Mouse (Mus musculus) thymus, adult 2 months (tissue): ENCODE data around the gene Sema4d. TPM values are rescaled to one million over a fixed set of nuclear protein-coding genes. Genes with fewer than 3 reads are reported as not detected.

Experiments
- DNase-seq: peaks from one replicate; pipeline ENCODE4 v3.0.0; 2021
- H3K27ac ChIP-seq: fragments of 200-500 bp; 2 replicates; pipeline ENCODE4 v1.5.1; 2012; ENCODE audit warnings: low read length, control low read depth; ENCODE audit not compliant: control insufficient read depth, insufficient read depth
- H3K27me3 ChIP-seq: fragments of 200-500 bp; 2 replicates; pipeline ENCODE4 v1.6.1; 2012; ENCODE audit warnings: mild to moderate bottlenecking, low read length, moderate library complexity, mixed read lengths; ENCODE audit not compliant: control insufficient read depth, insufficient read depth
- H3K36me3 ChIP-seq: fragments of 200-500 bp; 2 replicates; pipeline ENCODE4 v1.6.1; 2012; ENCODE audit warnings: mild to moderate bottlenecking, low read length, moderate library complexity; ENCODE audit not compliant: control insufficient read depth, insufficient read depth
- H3K4me1 ChIP-seq: fragments of 200-500 bp; replicated peaks from 2 replicates; pipeline ENCODE4 v1.6.1; 2012; ENCODE audit warnings: low read length; ENCODE audit not compliant: control insufficient read depth, insufficient read depth
- H3K4me3 ChIP-seq: fragments of 200-500 bp; 2 replicates; pipeline ENCODE4 v1.5.1; 2012; ENCODE audit warnings: mild to moderate bottlenecking, low read length, control low read depth, moderate library complexity; ENCODE audit not compliant: control insufficient read depth, insufficient read depth
- CTCF ChIP-seq: fragments of 200-500 bp; IDR thresholded peaks from 2 replicates; pipeline ENCODE4 v1.5.1; 2012; ENCODE audit warnings: mild to moderate bottlenecking, control low read depth, low read length, moderate library complexity, borderline replicate concordance; ENCODE audit not compliant: control insufficient read depth, poor library complexity, insufficient read depth; ENCODE audit errors: extremely low read depth
- POLR2A ChIP-seq: fragments of 200-500 bp; IDR thresholded peaks from 2 replicates; pipeline ENCODE4 v1.6.1; 2012; ENCODE audit warnings: mild to moderate bottlenecking, low read length, control low read depth, moderate library complexity; ENCODE audit not compliant: control insufficient read depth, poor library complexity, insufficient read depth; ENCODE audit errors: extremely low read depth
- WGBS: fragments of 180-500 bp; shearing (Covaris S2); methylation state at CpG from one replicate; pipeline ENCODE4 v1.1.7; 2018; 5-methylcytosine and 5-hydroxymethylcytosine counted together
- polyA plus RNA-seq: library from polyadenylated mRNA; depleted of rRNA; stranded (reverse); fragments of >200 nt; gene quantifications from 2 replicates; pipeline ENCODE4 v1.2.3, GENCODE M21; 2012

Sema4d gene
- polyA plus RNA-seq, 1 experiment = 156 TPM

DNA sequence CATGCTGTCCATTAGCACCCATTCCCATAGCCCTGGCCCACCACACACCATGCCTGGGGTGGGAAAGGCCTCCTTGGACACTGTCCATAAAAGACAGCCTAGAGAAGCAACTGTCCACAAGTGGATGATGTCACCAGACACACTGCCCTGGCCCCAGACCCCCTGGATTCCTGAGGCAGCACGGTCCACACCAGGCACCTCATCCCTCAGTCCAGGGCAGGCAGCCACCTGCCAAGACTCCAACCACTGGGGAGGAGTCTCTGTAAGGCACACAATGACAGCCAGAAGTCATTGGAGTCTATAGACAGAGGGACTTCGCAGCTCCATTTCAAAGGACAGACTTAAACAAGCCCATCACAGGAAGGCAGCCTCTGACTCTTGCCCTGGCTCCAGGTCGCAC is 1.9 kb downstream of the Sema4d start:
- H3K4me1 ChIP-seq = peaks cover 44% of the 10 kb centered on the region
- no peaks in the 10 kb centered on the region for H3K36me3 ChIP-seq
- TF ChIP-seq POLR2A (no peak), CTCF (no peak)
- no peaks in the 10 kb centered on the region for H3K27me3 ChIP-seq
- H3K27ac ChIP-seq = no peak overlapping the region
- no peak for DNase-seq
- WGBS = 44% methylated on average over 3 of the region's 3 CpGs
- H3K4me3 ChIP-seq = peak overlapping the region; percentile 76

DNA sequence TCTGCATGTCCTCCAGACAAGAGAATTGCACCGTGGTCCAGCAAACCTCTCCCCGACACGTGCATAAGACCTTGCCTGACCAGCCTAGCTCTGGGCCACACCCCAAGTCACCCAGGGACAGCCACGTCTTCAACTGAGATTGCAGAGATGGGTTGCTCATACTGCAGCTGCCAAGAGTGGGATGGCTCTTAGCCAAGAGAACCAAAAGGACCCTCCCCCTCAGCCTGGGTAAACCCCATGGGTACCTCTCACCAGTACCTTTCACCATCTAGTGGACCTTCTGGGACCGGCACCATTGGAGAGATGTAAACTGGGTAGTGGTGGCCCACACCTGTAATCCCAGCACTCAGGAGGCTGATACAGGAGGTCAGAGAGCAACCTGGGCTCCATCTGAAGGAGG is 2.8 kb downstream of the Sema4d start:
- no peak for TF ChIP-seq POLR2A
- no peak for TF ChIP-seq CTCF
- Histone ChIP-seq H3K36me3 (no peaks in the 10 kb centered on the region), H3K4me3 (no peak overlapping the region), H3K27me3 (no peaks in the 10 kb centered on the region), H3K27ac (no peak overlapping the region), H3K4me1 (peaks cover 49% of the 10 kb centered on the region)
- WGBS = 55% methylated on average over 5 of the region's 5 CpGs
- no peak for DNase-seq

DNA sequence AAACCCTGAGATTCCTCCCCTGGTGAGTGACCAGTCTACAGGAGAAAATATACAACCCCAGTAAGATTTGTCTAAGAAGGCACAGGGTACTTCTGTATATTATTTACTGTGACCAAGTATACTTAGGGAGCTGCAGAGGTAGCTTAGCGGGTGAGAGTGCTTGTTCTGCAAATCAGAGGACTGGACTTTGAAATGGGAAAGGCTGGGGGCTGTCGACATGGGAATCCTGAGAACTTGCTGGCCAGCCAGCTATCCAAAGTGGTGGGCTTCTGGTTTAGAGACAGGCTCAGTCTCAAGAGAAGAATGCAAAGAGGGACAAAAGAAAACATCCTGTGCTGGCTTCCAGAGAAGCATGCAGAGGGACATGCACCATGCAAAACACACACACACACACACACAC is 5.7 kb downstream of the Sema4d start:
- no peak for DNase-seq
- Histone ChIP-seq H3K36me3 (no peaks in the 10 kb centered on the region), H3K27ac (no peak overlapping the region), H3K27me3 (no peaks in the 10 kb centered on the region), H3K4me1 (peaks cover 63% of the 10 kb centered on the region), H3K4me3 (no peak overlapping the region)
- WGBS = 95% methylated on average over 2 of the region's 2 CpGs
- no peak for TF ChIP-seq CTCF
- TF ChIP-seq POLR2A = no peak

DNA sequence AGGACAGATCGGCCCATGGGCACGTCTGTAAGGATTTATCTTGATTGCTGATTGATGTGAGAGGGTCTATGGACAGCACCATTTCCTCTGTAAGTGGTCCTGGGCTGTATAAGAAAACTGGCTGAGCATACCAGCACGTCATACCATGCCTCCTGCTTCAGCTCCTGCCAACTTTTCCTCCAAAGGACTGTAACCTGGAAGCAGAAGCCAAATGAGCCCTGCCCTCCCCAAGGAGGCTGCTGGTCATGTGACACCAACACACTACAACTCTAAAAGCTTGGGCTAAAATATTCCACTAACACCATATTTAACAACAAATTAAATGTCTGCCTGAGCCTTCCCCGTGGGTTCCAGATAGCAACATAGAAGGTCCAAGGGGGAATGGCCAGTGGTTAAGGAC is 6.9 kb downstream of the Sema4d start:
- H3K27ac ChIP-seq = no peak overlapping the region; the same call in 1 of the 2 replicates
- WGBS = 89% methylated on average over 4 of the region's 4 CpGs
- TF ChIP-seq CTCF (no peak), POLR2A (no peak)
- no peak overlapping the region for H3K4me3 ChIP-seq
- H3K27me3 ChIP-seq = no peaks in the 10 kb centered on the region
- no peak for DNase-seq
- peaks cover 65% of the 10 kb centered on the region for H3K4me1 ChIP-seq
- H3K36me3 ChIP-seq = no peaks in the 10 kb centered on the region

DNA sequence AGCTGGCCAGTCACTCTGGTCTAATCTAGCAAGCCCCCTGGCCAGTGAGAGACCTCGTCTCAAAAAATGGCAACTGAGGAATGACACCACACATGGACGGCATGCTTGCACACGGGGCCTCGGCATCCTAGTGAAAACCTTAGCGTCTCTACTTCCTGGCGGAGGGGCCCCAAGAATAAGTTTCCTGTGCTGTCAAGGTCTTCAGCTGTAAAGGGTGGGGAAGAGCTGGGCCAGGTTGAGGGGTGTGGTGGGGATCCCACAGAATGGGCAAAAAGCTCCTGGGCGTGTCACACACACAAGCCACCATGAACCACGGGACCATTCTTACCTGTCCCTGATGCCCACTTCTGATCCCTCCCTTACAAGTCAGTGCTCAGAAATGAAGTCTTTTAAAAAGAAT is 9.1 kb downstream of the Sema4d start:
- TF ChIP-seq POLR2A (no peak), CTCF (no peak)

DNA sequence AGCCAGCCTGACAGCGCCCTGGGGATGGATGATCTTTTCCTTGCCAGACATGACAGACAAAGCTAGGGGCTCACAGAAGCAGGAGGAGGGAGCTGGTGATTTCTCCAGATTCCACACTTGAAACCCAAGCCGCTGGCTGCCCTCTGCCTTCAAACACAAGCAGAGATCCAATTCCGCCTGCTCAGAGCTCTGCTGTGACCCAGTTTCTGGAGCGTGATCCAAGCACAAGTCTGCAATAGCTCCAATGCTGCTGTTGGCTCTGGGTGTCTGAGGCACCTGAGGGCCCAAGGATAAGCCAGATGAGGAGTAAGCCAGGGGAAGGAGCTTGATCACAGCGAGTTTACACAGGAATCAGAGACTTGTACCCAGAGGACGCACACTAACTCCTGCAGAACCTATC is 9.7 kb downstream of the Sema4d start:
- no peak for DNase-seq
- H3K4me3 ChIP-seq = no peak overlapping the region
- peaks cover 61% of the 10 kb centered on the region for H3K4me1 ChIP-seq
- WGBS = 92% methylated on average over 6 of the region's 6 CpGs
- no peaks in the 10 kb centered on the region for H3K36me3 ChIP-seq
- no peak overlapping the region for H3K27ac ChIP-seq
- H3K27me3 ChIP-seq = no peaks in the 10 kb centered on the region
- TF ChIP-seq CTCF (no peak), POLR2A (no peak)

More for the DNA sequence above, 9.1 kb downstream of the Sema4d start:
- Histone ChIP-seq H3K4me3 (no peak overlapping the region), H3K27ac (no peak overlapping the region), H3K36me3 (no peaks in the 10 kb centered on the region), H3K27me3 (no peaks in the 10 kb centered on the region), H3K4me1 (peaks cover 60% of the 10 kb centered on the region)
- 35% methylated on average over 8 of the region's 8 CpGs for WGBS
- no peak for DNase-seq

DNA sequence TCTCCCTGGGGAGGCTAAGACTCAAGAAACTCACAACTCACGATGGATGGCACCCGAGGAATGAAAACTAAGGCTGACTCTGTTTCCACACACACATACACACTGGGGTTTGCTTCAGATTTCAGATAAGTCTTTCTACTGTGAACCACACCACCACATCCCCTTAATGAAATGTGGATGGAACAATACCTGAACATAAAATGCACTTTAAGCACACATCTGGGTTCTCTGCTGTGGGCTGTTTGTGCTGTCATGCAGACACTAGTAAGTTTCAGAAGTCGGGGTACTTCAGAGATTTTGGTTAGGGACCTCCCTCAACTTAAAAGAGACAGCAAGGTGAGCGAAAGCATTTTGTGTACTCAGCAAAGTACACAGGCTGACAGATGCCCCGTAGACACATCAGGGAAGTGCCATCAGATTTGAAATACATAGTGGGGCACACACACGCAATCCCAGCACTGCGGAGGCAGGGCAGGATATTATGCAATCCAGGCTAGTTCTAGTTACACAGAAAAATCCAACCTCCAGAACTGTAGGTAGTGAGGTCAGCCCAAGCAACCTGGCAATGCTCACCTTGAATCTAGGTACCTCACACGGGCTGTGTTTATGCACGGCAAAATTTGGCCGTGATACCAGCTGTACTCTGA is 12.9 kb downstream of the Sema4d start:
- WGBS = 40% methylated on average over 10 of the region's 10 CpGs
- no peak overlapping the region for H3K4me3 ChIP-seq
- peaks cover 4% of the 10 kb centered on the region for H3K36me3 ChIP-seq
- TF ChIP-seq CTCF (no peak), POLR2A (no peak)
- no peaks in the 10 kb centered on the region for H3K27me3 ChIP-seq
- peaks cover 77% of the 10 kb centered on the region for H3K4me1 ChIP-seq
- peak overlapping the region; percentile 50 for H3K27ac ChIP-seq
- no peak for DNase-seq
